Mouse (Mus musculus) heart, adult 2 months (tissue): ENCODE results near the gene Dnhd1.
"Not testable (repeated sequence)": the region's sequence is repeated elsewhere in the genome, so short reads cannot be mapped to it uniquely, and the experiment has no call there.

Experiments
- CTCF ChIP-seq: fragments of 200-600 bp; IDR thresholded peaks from 2 replicates; pipeline ENCODE4 v1.8.1; 2022; ENCODE audit warnings: antibody characterized with exemption, mild to moderate bottlenecking, moderate library complexity
- EP300 ChIP-seq: fragments of 200-500 bp; IDR thresholded peaks from 2 replicates; pipeline ENCODE4 v1.6.1; 2011; ENCODE audit warnings: low read depth, low read length, control low read depth; ENCODE audit not compliant: insufficient read depth

GRCm38 (mm10) chr7:105743246-105743925 is 92.8 kb downstream of the Dnhd1 start:
- not testable (repeated sequence) for TF ChIP-seq CTCF
- TF ChIP-seq EP300: 0 out of 2 replicates have a peak, but pooled peaks have one; percentile 10
